Mouse (Mus musculus) forebrain, postnatal 0 days (tissue): ENCODE measurements around the gene Celf1. TPM values are rescaled to one million over a fixed set of nuclear protein-coding genes. Genes with fewer than 3 reads are reported as not detected.
"Not testable (repeated sequence)": the region's sequence is repeated elsewhere in the genome, so short reads cannot be mapped to it uniquely, and the experiment has no call there.

Experiments
- ATAC-seq: fragments of 200-750 bp; cut with Nextera tagmentation; 2 replicates; pipeline ENCODE4 v1.8.0; 2017; ENCODE audit warnings: mild to moderate bottlenecking, moderate library complexity
- DNase-seq: peaks from one replicate; pipeline ENCODE4 v3.0.0-alpha.2; 2015
- H3K27ac ChIP-seq: fragments of 300-500 bp; sonication (generic); 2 replicates; pipeline ENCODE4 v1.5.1; 2014; ENCODE audit warnings: low read depth, mild to moderate bottlenecking, antibody characterized with exemption, low read length, moderate library complexity, mixed read lengths
- H3K27me3 ChIP-seq: fragments of 300-500 bp; sonication (generic); 2 replicates; pipeline ENCODE4 v1.6.1; 2014; ENCODE audit warnings: mild to moderate bottlenecking, low read length, mixed read lengths; ENCODE audit not compliant: insufficient read depth
- H3K36me3 ChIP-seq: fragments of 300-500 bp; sonication (generic); 2 replicates; pipeline ENCODE4 v1.6.1; 2014; ENCODE audit warnings: mild to moderate bottlenecking, moderate library complexity; ENCODE audit not compliant: insufficient read depth
- H3K4me1 ChIP-seq: fragments of 300-500 bp; sonication (generic); 2 replicates; pipeline ENCODE4 v1.6.1; 2014; ENCODE audit warnings: antibody characterized with exemption; ENCODE audit not compliant: insufficient read depth
- H3K4me2 ChIP-seq: fragments of 300-500 bp; sonication (generic); 2 replicates; pipeline ENCODE4 v1.6.1; 2014; ENCODE audit warnings: low read depth, mild to moderate bottlenecking, moderate library complexity
- H3K4me3 ChIP-seq: fragments of 300-500 bp; sonication (generic); 2 replicates; pipeline ENCODE4 v1.5.1; 2014; ENCODE audit warnings: low read depth, low read length, mixed read lengths
- H3K9ac ChIP-seq: fragments of 300-500 bp; sonication (generic); 2 replicates; pipeline ENCODE4 v1.6.1; 2014; ENCODE audit warnings: mild to moderate bottlenecking
- H3K9me3 ChIP-seq: fragments of 300-500 bp; sonication (generic); 2 replicates; pipeline ENCODE4 v1.6.1; 2016; ENCODE audit warnings: low read length
- CTCF ChIP-seq: sonication (generic); IDR thresholded peaks from 2 replicates; pipeline ENCODE4 v1.5.1; 2016; ENCODE audit warnings: antibody characterized with exemption, control low read depth, low read depth
- WGBS: fragments of 180-500 bp; shearing (Covaris S2); extraction: QIAGEN DNeasy Blood & Tissue Kit; methylation state at CpG from one replicate; pipeline ENCODE4 v1.1.7; 2014; 5-methylcytosine and 5-hydroxymethylcytosine counted together
- polyA plus RNA-seq: library from polyadenylated mRNA; unstranded; fragments of >200 nt; fragmentation: Nextera tagmentation; extraction: Ambion mirVana; gene quantifications from 2 replicates; pipeline ENCODE4 v1.2.1, GENCODE M21; 2015
- total RNA-seq: library from RNA; depleted of rRNA; stranded (reverse); fragments of >200 nt; gene quantifications from 2 replicates; pipeline ENCODE4 v1.2.3, GENCODE M21; 2014; rRNA removed

Gene Celf1
- total RNA-seq (74.5 and 83.7 TPM in 2 replicates), polyA plus RNA-seq (56.9 and 72.2 TPM in 2 replicates)

GRCm38 (mm10) chr2:90940233-90941229 is at the start of gene Celf1:
Gene Celf1 (plus strand): TSS chr2:90940382.
- H3K4me3 ChIP-seq: peak within 1 kb of the TSS; percentile 98
- no peaks in the 10 kb centered on the region for H3K9me3 ChIP-seq
- H3K27me3 ChIP-seq: no peaks in the 10 kb centered on the region
- 1% methylated on average over 90 of the region's 113 CpGs for WGBS
- peak within 1 kb of the TSS; percentile 90 for H3K9ac ChIP-seq
- H3K4me1 ChIP-seq: peaks cover 12% of the 10 kb centered on the region
- peak; percentile 58 for TF ChIP-seq CTCF
- peak within 1 kb of the TSS; percentile 68 for H3K4me2 ChIP-seq
- peak within 1 kb of the TSS; percentile 94 for H3K27ac ChIP-seq
- no peaks in the 10 kb centered on the region for H3K36me3 ChIP-seq
- DNase-seq (peak; percentile 95), ATAC-seq (peak; percentile 98)

GRCm38 (mm10) chr2:90893673-90894298 is 46.4 kb upstream of the Celf1 start:
- ATAC-seq (no peak), DNase-seq (no peak)
- 94% methylated on average over 6 of the region's 6 CpGs for WGBS
- Histone ChIP-seq H3K4me2 (no peak overlapping the region), H3K4me3 (no peak overlapping the region), H3K4me1 (peaks cover 12% of the 10 kb centered on the region), H3K27ac (no peak overlapping the region), H3K36me3 (peaks cover 36% of the 10 kb centered on the region), H3K9ac (no peak overlapping the region), H3K27me3 (peaks cover 3% of the 10 kb centered on the region; the same call in 1 of the 2 replicates), H3K9me3 (no peaks in the 10 kb centered on the region)
- no peak for TF ChIP-seq CTCF

- H3K27ac ChIP-seq: not testable (repeated sequence)
Observed at GRCm38 (mm10) chr2:90894299-90894677, 45.9 kb upstream of the Celf1 start.

GRCm38 (mm10) chr2:90903398-90903797 is 36.8 kb upstream of the Celf1 start:
- ATAC-seq: no peak
- no peak for DNase-seq
- Histone ChIP-seq H3K4me2 (peak overlapping the region; percentile 73), H3K27ac (no peak overlapping the region), H3K9ac (peak overlapping the region; percentile 93; the same call in 1 of the 2 replicates), H3K36me3 (peaks cover 35% of the 10 kb centered on the region), H3K4me1 (peaks cover 8% of the 10 kb centered on the region), H3K4me3 (peak overlapping the region; percentile 83), H3K27me3 (no peaks in the 10 kb centered on the region), H3K9me3 (no peaks in the 10 kb centered on the region)
- 80% methylated on average over 2 of the region's 2 CpGs for WGBS
- no peak for TF ChIP-seq CTCF

More at GRCm38 (mm10) chr2:90894299-90894677, 45.9 kb upstream of the Celf1 start:
- peaks cover 40% of the 10 kb centered on the region for H3K36me3 ChIP-seq
- H3K9ac ChIP-seq, H3K27me3 ChIP-seq, H3K9me3 ChIP-seq, DNase-seq, ATAC-seq, H3K4me1 ChIP-seq, H3K4me2 ChIP-seq, H3K4me3 ChIP-seq: not testable (repeated sequence)
- 94% methylated on average over 3 of the region's 3 CpGs for WGBS

- no peak for TF ChIP-seq CTCF
- peaks cover 8% of the 10 kb centered on the region for H3K4me1 ChIP-seq
- H3K4me2 ChIP-seq: peak within 1 kb of the TSS; percentile 73
- 3% methylated on average over 43 of the region's 43 CpGs for WGBS
- H3K4me3 ChIP-seq: peak within 1 kb of the TSS; percentile 83
- H3K27me3 ChIP-seq: no peaks in the 10 kb centered on the region
- ATAC-seq: peak; percentile 97
- no peaks in the 10 kb centered on the region for H3K9me3 ChIP-seq
- peak; percentile 95 for DNase-seq
- H3K27ac ChIP-seq: peak within 1 kb of the TSS; percentile 96
- H3K9ac ChIP-seq: peak within 1 kb of the TSS; percentile 93
- H3K36me3 ChIP-seq: peaks cover 36% of the 10 kb centered on the region
Observed at GRCm38 (mm10) chr2:90904076-90904855, 35.9 kb upstream of the Celf1 start, which contains the start of the genes Kbtbd4 and Ndufs3. Gene Kbtbd4 (plus strand): TSS chr2:90904740. Gene Ndufs3 (minus strand): TSS chr2:90904827.

- ATAC-seq: peak; percentile 58
Observed at GRCm38 (mm10) chr2:90904856-90905224, 35.3 kb upstream of the Celf1 start.

More at GRCm38 (mm10) chr2:90904856-90905224, 35.3 kb upstream of the Celf1 start:
- Histone ChIP-seq H3K4me2 (peak overlapping the region; percentile 73), H3K9ac (peak overlapping the region; percentile 93), H3K27me3 (no peaks in the 10 kb centered on the region), H3K4me3 (peak overlapping the region; percentile 83), H3K27ac (peak overlapping the region; percentile 96), H3K4me1 (peaks cover 8% of the 10 kb centered on the region), H3K9me3 (no peaks in the 10 kb centered on the region), H3K36me3 (peaks cover 42% of the 10 kb centered on the region)
- TF ChIP-seq CTCF: no peak
- WGBS: under 1% methylated on average over 21 of the region's 21 CpGs
- DNase-seq: no peak
